20 mouse cellular contexts compared by ENCODE assay signal in genomic region chr8:90556079-90556427, GRCm38 (mm10).
"Had no signal": no experiment of that assay in that cellular context is flagged by ENCODE, and none has a peak within 500 bp of the region (broad histone marks: within the 10 kb centered on the region; RNA-seq: fewer than 3 reads in every experiment).

No protein-coding gene starts in this region.

- H3K4me3 ChIP-seq: intestine, embryonic 15.5 days; kidney, embryonic 15.5 days; limb, embryonic 12.5 days; midbrain, embryonic 12.5 days; midbrain, embryonic 15.5 days; myocyte; neural tube, embryonic 13.5 days had no signal

- H3K36me3 ChIP-seq: intestine, embryonic 15.5 days; kidney, embryonic 15.5 days; limb, embryonic 12.5 days; midbrain, embryonic 12.5 days; midbrain, embryonic 15.5 days; neural tube, embryonic 13.5 days had no signal

- DNase-seq: liver, postnatal 0 days; lung, embryonic 14.5 days; right cerebral cortex, adult 18-20 months; right cerebral cortex, postnatal 14 days; right cerebral cortex, postnatal 4 days; thymus, adult 2 months; thymus, postnatal 14 days; thymus, postnatal 4 days had no signal

- H3K4me2 ChIP-seq: intestine, embryonic 15.5 days; kidney, embryonic 15.5 days; limb, embryonic 12.5 days; liver, embryonic 11.5 days; lung, embryonic 14.5 days; midbrain, embryonic 12.5 days; midbrain, embryonic 15.5 days; neural tube, embryonic 13.5 days had no signal

- H3K4me1 ChIP-seq: intestine, embryonic 15.5 days; midbrain, embryonic 12.5 days; midbrain, embryonic 15.5 days had no signal

- H3K9me3 ChIP-seq: intestine, embryonic 15.5 days; kidney, embryonic 15.5 days; limb, embryonic 12.5 days; midbrain, embryonic 12.5 days; midbrain, embryonic 15.5 days; neural tube, embryonic 13.5 days had no signal

- H3K27ac ChIP-seq: intestine, embryonic 15.5 days; kidney, embryonic 15.5 days; limb, embryonic 12.5 days; liver, embryonic 14.5 days; macrophage; midbrain, embryonic 12.5 days; midbrain, embryonic 15.5 days; neural tube, embryonic 13.5 days; stomach, postnatal 0 days had no signal

- H3K27me3 ChIP-seq: intestine, embryonic 15.5 days; kidney, embryonic 15.5 days; midbrain, embryonic 12.5 days; midbrain, embryonic 15.5 days; neural tube, embryonic 13.5 days had no signal

- H3K9ac ChIP-seq: intestine, embryonic 15.5 days; kidney, embryonic 15.5 days; limb, embryonic 12.5 days; liver, embryonic 14.5 days; liver, postnatal 0 days; lung, embryonic 14.5 days; midbrain, embryonic 12.5 days; midbrain, embryonic 15.5 days; neural tube, embryonic 13.5 days had no signal

- ATAC-seq: intestine, embryonic 15.5 days; liver, postnatal 0 days; lung, postnatal 0 days; midbrain, embryonic 15.5 days had no signal
